Mouse (Mus musculus): Measurements from ENCODE around the gene Sema4f.
A peak's percentile ranks its signal among the peaks of the same experiment; 100 is the strongest.

Sema4f gene

GRCm38 (mm10) chr6:82939167-82939912 lies at the start of gene Sema4f:
Gene Sema4f (minus strand): TSS chr6:82939769.
- DNase-seq (ENCODE audit: low spot score) = peak; percentile 32

GRCm38 (mm10) chr6:82987411-82987971 lies 47.9 kb upstream of the Sema4f start:
- no peak for DNase-seq (ENCODE audit: low spot score)

- DNase-seq (ENCODE audit: low spot score) = peak; percentile 21
Measured at GRCm38 (mm10) chr6:82971031-82971430, 31.5 kb upstream of the Sema4f start.

- no peak for DNase-seq (ENCODE audit: low spot score)
Measured at GRCm38 (mm10) chr6:82969249-82970084, 29.9 kb upstream of the Sema4f start.

- DNase-seq (ENCODE audit: low spot score) = no peak
Measured at GRCm38 (mm10) chr6:82961664-82962063, 22.1 kb upstream of the Sema4f start.

GRCm38 (mm10) chr6:82956553-82957251 lies 17.1 kb upstream of the Sema4f start:
- no peak for DNase-seq (ENCODE audit: low spot score)

GRCm38 (mm10) chr6:82946651-82947050 lies 7.1 kb upstream of the Sema4f start, which contains the start of gene M1ap:
Gene M1ap (plus strand): TSS chr6:82946902.
- DNase-seq (ENCODE audit: low spot score) = no peak

GRCm38 (mm10) chr6:82945750-82946149 lies 6.2 kb upstream of the Sema4f start:
- DNase-seq (ENCODE audit: low spot score) = no peak

GRCm38 (mm10) chr6:82940765-82941164 lies 1.2 kb upstream of the Sema4f start:
- no peak for DNase-seq (ENCODE audit: low spot score)

- DNase-seq (ENCODE audit: low spot score) = no peak
Measured at GRCm38 (mm10) chr6:82934616-82935230, 4.8 kb downstream of the Sema4f start.

GRCm38 (mm10) chr6:82927617-82928016 lies 12.0 kb downstream of the Sema4f start:
- no peak for DNase-seq (ENCODE audit: low spot score)

- DNase-seq (ENCODE audit: low spot score) = no peak
Measured at GRCm38 (mm10) chr6:82926528-82926927, 13.0 kb downstream of the Sema4f start.

- no peak for DNase-seq (ENCODE audit: low spot score)
Measured at GRCm38 (mm10) chr6:82926106-82926505, 13.5 kb downstream of the Sema4f start.

GRCm38 (mm10) chr6:82925005-82925404 lies 14.6 kb downstream of the Sema4f start:
- no peak for DNase-seq (ENCODE audit: low spot score)

GRCm38 (mm10) chr6:82921426-82922224 lies 17.9 kb downstream of the Sema4f start:
- no peak for DNase-seq (ENCODE audit: low spot score)

GRCm38 (mm10) chr6:82919520-82919919 lies 20.0 kb downstream of the Sema4f start:
- no peak for DNase-seq (ENCODE audit: low spot score)

GRCm38 (mm10) chr6:82918371-82918770 lies 21.2 kb downstream of the Sema4f start:
- no peak for DNase-seq (ENCODE audit: low spot score)

GRCm38 (mm10) chr6:82917778-82918129 lies 21.8 kb downstream of the Sema4f start:
- peak; percentile 46 for DNase-seq (ENCODE audit: low spot score)

GRCm38 (mm10) chr6:82917076-82917777 lies 22.3 kb downstream of the Sema4f start:
- DNase-seq (ENCODE audit: low spot score) = no peak

GRCm38 (mm10) chr6:82916459-82916858 lies 23.1 kb downstream of the Sema4f start:
- DNase-seq (ENCODE audit: low spot score) = no peak
